Mouse (Mus musculus) forebrain, postnatal 0 days (tissue): Measurements from ENCODE around the gene Slc4a3. TPM values are rescaled to one million over a fixed set of nuclear protein-coding genes. Genes with fewer than 3 reads are reported as not detected.

Experiments
- ATAC-seq: fragments of 200-750 bp; cut with Nextera tagmentation; 2 replicates; pipeline ENCODE4 v1.8.0; 2017; ENCODE audit warnings: mild to moderate bottlenecking, moderate library complexity
- DNase-seq: peaks from one replicate; pipeline ENCODE4 v3.0.0-alpha.2; 2015
- H3K27ac ChIP-seq: fragments of 300-500 bp; sonication (generic); 2 replicates; pipeline ENCODE4 v1.5.1; 2014; ENCODE audit warnings: low read depth, mild to moderate bottlenecking, antibody characterized with exemption, low read length, moderate library complexity, mixed read lengths
- H3K27me3 ChIP-seq: fragments of 300-500 bp; sonication (generic); 2 replicates; pipeline ENCODE4 v1.6.1; 2014; ENCODE audit warnings: mild to moderate bottlenecking, low read length, mixed read lengths; ENCODE audit not compliant: insufficient read depth
- H3K36me3 ChIP-seq: fragments of 300-500 bp; sonication (generic); 2 replicates; pipeline ENCODE4 v1.6.1; 2014; ENCODE audit warnings: mild to moderate bottlenecking, moderate library complexity; ENCODE audit not compliant: insufficient read depth
- H3K4me1 ChIP-seq: fragments of 300-500 bp; sonication (generic); 2 replicates; pipeline ENCODE4 v1.6.1; 2014; ENCODE audit warnings: antibody characterized with exemption; ENCODE audit not compliant: insufficient read depth
- H3K4me2 ChIP-seq: fragments of 300-500 bp; sonication (generic); 2 replicates; pipeline ENCODE4 v1.6.1; 2014; ENCODE audit warnings: low read depth, mild to moderate bottlenecking, moderate library complexity
- H3K4me3 ChIP-seq: fragments of 300-500 bp; sonication (generic); 2 replicates; pipeline ENCODE4 v1.5.1; 2014; ENCODE audit warnings: low read depth, low read length, mixed read lengths
- H3K9ac ChIP-seq: fragments of 300-500 bp; sonication (generic); 2 replicates; pipeline ENCODE4 v1.6.1; 2014; ENCODE audit warnings: mild to moderate bottlenecking
- H3K9me3 ChIP-seq: fragments of 300-500 bp; sonication (generic); 2 replicates; pipeline ENCODE4 v1.6.1; 2016; ENCODE audit warnings: low read length
- CTCF ChIP-seq: sonication (generic); IDR thresholded peaks from 2 replicates; pipeline ENCODE4 v1.5.1; 2016; ENCODE audit warnings: antibody characterized with exemption, control low read depth, low read depth
- WGBS: fragments of 180-500 bp; shearing (Covaris S2); extraction: QIAGEN DNeasy Blood & Tissue Kit; methylation state at CpG from one replicate; pipeline ENCODE4 v1.1.7; 2014; 5-methylcytosine and 5-hydroxymethylcytosine counted together
- polyA plus RNA-seq: library from polyadenylated mRNA; unstranded; fragments of >200 nt; fragmentation: Nextera tagmentation; extraction: Ambion mirVana; gene quantifications from 2 replicates; pipeline ENCODE4 v1.2.1, GENCODE M21; 2015
- total RNA-seq: library from RNA; depleted of rRNA; stranded (reverse); fragments of >200 nt; gene quantifications from 2 replicates; pipeline ENCODE4 v1.2.3, GENCODE M21; 2014

The Slc4a3 gene
- total and polyA plus RNA-seq, 2 experiments from 2014 or later = 73.0 to 120 TPM

- H3K9me3 ChIP-seq = no peaks in the 10 kb centered on the region
- H3K27ac ChIP-seq = no peak overlapping the region
- no peak overlapping the region for H3K9ac ChIP-seq
- no peaks in the 10 kb centered on the region for H3K27me3 ChIP-seq
- H3K36me3 ChIP-seq = peaks cover 41% of the 10 kb centered on the region
- H3K4me1 ChIP-seq = peaks cover 4% of the 10 kb centered on the region
- no peak overlapping the region for H3K4me2 ChIP-seq
- no peak for DNase-seq
- no peak for TF ChIP-seq CTCF
- 90% methylated on average over 7 of the region's 7 CpGs for WGBS
- no peak overlapping the region for H3K4me3 ChIP-seq
- no peak for ATAC-seq
Observed at GRCm38 (mm10) chr1:75524679-75525078, 21.4 kb upstream of the Slc4a3 start.

- no peak for ATAC-seq
- Histone ChIP-seq H3K9ac (no peak overlapping the region), H3K27ac (no peak overlapping the region), H3K4me1 (no peaks in the 10 kb centered on the region), H3K36me3 (peaks cover 67% of the 10 kb centered on the region), H3K4me2 (no peak overlapping the region), H3K9me3 (no peaks in the 10 kb centered on the region), H3K27me3 (no peaks in the 10 kb centered on the region), H3K4me3 (no peak overlapping the region)
- no peak for TF ChIP-seq CTCF
- no peak for DNase-seq
- 77% methylated on average over 4 of the region's 4 CpGs for WGBS
Observed at GRCm38 (mm10) chr1:75530546-75530945, 15.5 kb upstream of the Slc4a3 start.

GRCm38 (mm10) chr1:75532280-75533172, 13.5 kb upstream of the Slc4a3 start:
- no peak for DNase-seq
- Histone ChIP-seq H3K27me3 (no peaks in the 10 kb centered on the region), H3K4me1 (no peaks in the 10 kb centered on the region), H3K9ac (no peak overlapping the region), H3K4me3 (no peak overlapping the region), H3K4me2 (no peak overlapping the region), H3K9me3 (no peaks in the 10 kb centered on the region), H3K27ac (no peak overlapping the region), H3K36me3 (peaks cover 61% of the 10 kb centered on the region)
- 94% methylated on average over 19 of the region's 19 CpGs for WGBS
- no peak for TF ChIP-seq CTCF
- ATAC-seq = no peak

- Histone ChIP-seq H3K9me3 (no peaks in the 10 kb centered on the region), H3K9ac (no peak overlapping the region), H3K4me1 (no peaks in the 10 kb centered on the region), H3K4me3 (no peak overlapping the region), H3K27me3 (no peaks in the 10 kb centered on the region), H3K36me3 (peaks cover 52% of the 10 kb centered on the region), H3K27ac (no peak overlapping the region), H3K4me2 (no peak overlapping the region)
- WGBS = 90% methylated on average over 19 of the region's 19 CpGs
- no peak for DNase-seq
- no peak for TF ChIP-seq CTCF
- ATAC-seq = no peak
Observed at GRCm38 (mm10) chr1:75533325-75534252, 12.5 kb upstream of the Slc4a3 start.

GRCm38 (mm10) chr1:75537587-75537986, 8.5 kb upstream of the Slc4a3 start:
- no peaks in the 10 kb centered on the region for H3K9me3 ChIP-seq
- 83% methylated on average over 2 of the region's 2 CpGs for WGBS
- peaks cover 34% of the 10 kb centered on the region for H3K36me3 ChIP-seq
- no peak overlapping the region for H3K4me3 ChIP-seq
- H3K27me3 ChIP-seq = no peaks in the 10 kb centered on the region
- DNase-seq (no peak), ATAC-seq (no peak)
- no peak overlapping the region for H3K27ac ChIP-seq
- TF ChIP-seq CTCF = no peak
- no peaks in the 10 kb centered on the region for H3K4me1 ChIP-seq
- H3K4me2 ChIP-seq = no peak overlapping the region
- no peak overlapping the region for H3K9ac ChIP-seq

- DNase-seq (no peak), ATAC-seq (no peak)
- 0 out of 2 replicates have a peak, but pooled peaks cover 3% of the 10 kb centered on the region for H3K9me3 ChIP-seq
- H3K4me2 ChIP-seq = no peak overlapping the region
- no peak overlapping the region for H3K27ac ChIP-seq
- WGBS = 79% methylated on average over 9 of the region's 9 CpGs
- H3K27me3 ChIP-seq = no peaks in the 10 kb centered on the region
- H3K4me3 ChIP-seq = no peak overlapping the region
- no peak overlapping the region for H3K9ac ChIP-seq
- no peak for TF ChIP-seq CTCF
- H3K36me3 ChIP-seq = peaks cover 29% of the 10 kb centered on the region
- H3K4me1 ChIP-seq = no peaks in the 10 kb centered on the region
Observed at GRCm38 (mm10) chr1:75538597-75539190, 7.4 kb upstream of the Slc4a3 start.
